Mouse (Mus musculus): ENCODE measurements around the gene Adk.

DNA sequence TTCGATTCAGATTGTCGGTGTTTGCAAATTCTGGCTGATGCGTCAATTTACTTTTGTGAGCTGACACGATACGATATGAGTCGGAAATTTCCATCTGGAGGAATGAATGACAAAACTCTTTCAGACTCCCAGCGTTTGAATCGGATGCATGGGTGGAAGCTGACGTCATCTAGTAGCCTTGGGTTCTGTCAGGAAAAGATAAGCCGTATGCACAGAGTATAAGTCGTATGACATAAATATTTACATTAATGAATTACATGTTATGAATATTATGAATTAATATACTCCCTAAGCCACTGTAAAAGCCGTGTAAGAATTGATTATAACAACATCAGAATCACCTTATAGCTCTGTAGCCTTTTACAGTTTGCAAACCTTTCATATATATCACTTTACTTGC lies 13.3 kb upstream of the Adk start:
- TF ChIP-seq CTCF (IDR thresholded peaks at IDR 0.05; ENCODE audit: low read depth, low read length), result no peak
- no peak for TF ChIP-seq POLR2A (IDR thresholded peaks at IDR 0.05; ENCODE audit: borderline replicate concordance, low read depth, low read length)

Measured in bone marrow macrophage, adult 2 months (primary cell).